Mouse (Mus musculus) adrenal gland, postnatal 25 days (tissue): ENCODE measurements around the gene Sun1. TPM values are rescaled to one million over a fixed set of nuclear protein-coding genes. Genes with fewer than 3 reads are reported as not detected.

ENCODE experiments used
- DNase-seq: peaks from one replicate; pipeline ENCODE4 v3.0.0; 2021; ENCODE audit warnings: mixed read lengths
- total RNA-seq: library from RNA; stranded (reverse); gene quantifications from 2 replicates; pipeline ENCODE4 v1.2.3, GENCODE M21; 2021

The Sun1 gene
- total RNA-seq, 1 experiment from 2014 or later: 109 TPM

- DNase-seq: no peak
Measured at GRCm38 (mm10) chr5:139208183-139208582, 7.7 kb downstream of the Sun1 start.

- DNase-seq: no peak
Measured at GRCm38 (mm10) chr5:139208871-139209684, 8.6 kb downstream of the Sun1 start.

- DNase-seq: no peak
Measured at GRCm38 (mm10) chr5:139209685-139210026, 9.2 kb downstream of the Sun1 start.

GRCm38 (mm10) chr5:139211737-139212385 is 11.4 kb downstream of the Sun1 start:
- DNase-seq: no peak

- DNase-seq: no peak
Measured at GRCm38 (mm10) chr5:139214298-139214697, 13.9 kb downstream of the Sun1 start.

GRCm38 (mm10) chr5:139215184-139215583 is 14.7 kb downstream of the Sun1 start:
- peak; percentile 44 for DNase-seq

- no peak for DNase-seq
Measured at GRCm38 (mm10) chr5:139216121-139216520, 15.7 kb downstream of the Sun1 start.

GRCm38 (mm10) chr5:139216774-139217173 is 16.3 kb downstream of the Sun1 start:
- no peak for DNase-seq

- DNase-seq: no peak
Measured at GRCm38 (mm10) chr5:139220006-139220515, 19.6 kb downstream of the Sun1 start.

- DNase-seq: no peak
Measured at GRCm38 (mm10) chr5:139220610-139221009, 20.2 kb downstream of the Sun1 start.

GRCm38 (mm10) chr5:139223331-139223730 is 22.9 kb downstream of the Sun1 start:
- no peak for DNase-seq

GRCm38 (mm10) chr5:139227236-139227635 is 26.8 kb downstream of the Sun1 start:
- DNase-seq: no peak

GRCm38 (mm10) chr5:139227645-139228044 is 27.2 kb downstream of the Sun1 start:
- DNase-seq: no peak

GRCm38 (mm10) chr5:139228318-139228717 is 27.9 kb downstream of the Sun1 start:
- no peak for DNase-seq

GRCm38 (mm10) chr5:139229716-139230115 is 29.3 kb downstream of the Sun1 start:
- DNase-seq: no peak

- no peak for DNase-seq
Measured at GRCm38 (mm10) chr5:139232083-139232482, 31.6 kb downstream of the Sun1 start.

- DNase-seq: no peak
Measured at GRCm38 (mm10) chr5:139234423-139234822, 34.0 kb downstream of the Sun1 start.

- no peak for DNase-seq
Measured at GRCm38 (mm10) chr5:139237436-139237835, 37.0 kb downstream of the Sun1 start.

GRCm38 (mm10) chr5:139241022-139241761 is 40.8 kb downstream of the Sun1 start:
- DNase-seq: no peak

- no peak for DNase-seq
Measured at GRCm38 (mm10) chr5:139243384-139243783, 42.9 kb downstream of the Sun1 start.

GRCm38 (mm10) chr5:139247767-139248166 is 47.3 kb downstream of the Sun1 start:
- no peak for DNase-seq

- DNase-seq: peak; percentile 73
Measured at GRCm38 (mm10) chr5:139248846-139249245, 48.4 kb downstream of the Sun1 start.

GRCm38 (mm10) chr5:139251279-139251678 is 50.8 kb downstream of the Sun1 start:
- DNase-seq: no peak
